Mouse (Mus musculus): Measurements from ENCODE around the gene Hmgxb4.

Hmgxb4 gene

DNA sequence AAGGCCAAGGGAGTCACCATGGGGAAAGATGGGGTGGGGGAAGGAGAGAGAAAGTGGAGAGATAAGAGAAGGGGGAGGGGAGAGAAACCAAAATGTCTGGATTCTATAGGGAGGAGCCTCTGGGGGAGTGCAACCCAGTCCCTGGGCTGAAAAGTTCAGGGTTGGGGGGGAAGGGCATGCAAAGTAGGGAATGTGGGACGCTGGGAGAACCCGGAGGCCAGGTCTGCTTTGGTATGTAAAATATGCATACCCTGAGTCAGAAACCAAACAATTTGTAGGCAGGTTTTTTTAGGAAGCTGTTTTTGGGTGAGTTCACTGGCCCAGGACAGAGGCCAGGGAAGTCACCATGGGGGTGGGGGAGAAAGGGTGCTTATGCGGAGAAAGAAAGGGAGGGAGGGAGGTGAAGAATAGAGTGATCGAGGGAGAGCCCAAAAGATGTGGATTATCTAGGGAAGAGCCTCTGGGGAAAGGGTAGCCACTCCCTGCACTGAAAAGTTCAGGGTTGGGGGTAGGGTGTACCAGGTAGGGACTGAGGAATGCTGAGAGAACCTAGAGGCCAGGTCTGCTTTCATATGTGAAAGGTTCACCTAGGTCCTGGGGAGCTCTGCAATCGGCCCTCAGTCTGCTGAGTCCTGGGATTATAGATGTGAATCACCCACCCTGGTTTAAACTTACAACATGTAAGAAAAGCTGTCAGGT lies 25.3 kb downstream of the Hmgxb4 start:
- peak; percentile 62 for DNase-seq

DNA sequence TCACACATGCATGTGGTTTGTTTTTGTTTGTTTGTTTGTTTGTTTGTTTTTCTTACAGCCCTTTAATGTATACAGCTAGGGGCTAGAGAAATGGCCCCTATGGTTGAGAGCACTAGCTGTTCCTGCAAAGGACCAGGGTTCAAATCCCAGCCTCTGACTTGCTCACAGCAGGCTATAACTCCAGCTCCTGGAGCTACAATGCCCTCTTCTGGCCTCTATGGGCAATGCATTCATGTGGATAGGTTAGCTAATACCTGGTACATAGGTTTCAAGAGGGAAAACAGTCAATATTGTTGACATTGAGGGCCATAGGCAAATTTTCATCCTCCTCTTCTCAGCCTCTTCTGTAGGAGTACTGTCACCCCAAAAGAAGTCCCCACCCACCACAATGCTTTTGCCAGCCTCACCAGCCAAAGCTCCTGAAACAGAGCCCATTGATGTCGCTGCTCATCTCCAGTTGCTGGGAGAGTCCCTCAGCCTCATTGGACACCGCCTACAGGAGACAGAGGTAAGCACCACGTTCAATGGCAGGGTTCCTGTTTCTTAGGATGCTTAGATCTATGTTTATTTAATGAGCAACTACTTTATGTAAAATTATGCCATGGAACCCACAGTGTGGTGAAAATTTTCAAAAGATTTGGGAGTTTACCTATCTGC lies 30.6 kb downstream of the Hmgxb4 start:
- DNase-seq = no peak

DNA sequence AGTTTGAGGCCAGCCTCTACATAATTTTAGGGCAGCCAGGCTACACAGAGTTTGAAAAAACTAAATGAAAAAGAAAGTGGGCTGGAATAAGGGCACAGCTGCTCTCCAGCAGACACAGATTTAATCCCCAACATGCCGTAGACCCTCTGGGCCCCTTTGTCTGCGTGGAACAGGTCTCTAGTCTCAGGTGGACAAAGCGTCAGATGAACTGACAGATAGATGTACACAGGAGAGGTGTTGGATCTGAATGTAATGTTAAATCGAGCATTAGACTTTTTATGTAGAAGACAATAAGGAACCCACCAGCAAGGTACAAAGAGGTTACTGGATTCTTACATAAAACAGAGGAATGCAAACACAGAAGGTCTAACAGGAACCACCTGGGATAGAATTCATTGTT lies 32.7 kb downstream of the Hmgxb4 start:
- no peak for DNase-seq

- no peak for DNase-seq
These were observed 37.4 kb downstream of the Hmgxb4 start for GRCm38 (mm10) chr8:75030453-75031024.

- DNase-seq = no peak
These were observed 39.8 kb downstream of the Hmgxb4 start for GRCm38 (mm10) chr8:75032961-75033360.

DNA sequence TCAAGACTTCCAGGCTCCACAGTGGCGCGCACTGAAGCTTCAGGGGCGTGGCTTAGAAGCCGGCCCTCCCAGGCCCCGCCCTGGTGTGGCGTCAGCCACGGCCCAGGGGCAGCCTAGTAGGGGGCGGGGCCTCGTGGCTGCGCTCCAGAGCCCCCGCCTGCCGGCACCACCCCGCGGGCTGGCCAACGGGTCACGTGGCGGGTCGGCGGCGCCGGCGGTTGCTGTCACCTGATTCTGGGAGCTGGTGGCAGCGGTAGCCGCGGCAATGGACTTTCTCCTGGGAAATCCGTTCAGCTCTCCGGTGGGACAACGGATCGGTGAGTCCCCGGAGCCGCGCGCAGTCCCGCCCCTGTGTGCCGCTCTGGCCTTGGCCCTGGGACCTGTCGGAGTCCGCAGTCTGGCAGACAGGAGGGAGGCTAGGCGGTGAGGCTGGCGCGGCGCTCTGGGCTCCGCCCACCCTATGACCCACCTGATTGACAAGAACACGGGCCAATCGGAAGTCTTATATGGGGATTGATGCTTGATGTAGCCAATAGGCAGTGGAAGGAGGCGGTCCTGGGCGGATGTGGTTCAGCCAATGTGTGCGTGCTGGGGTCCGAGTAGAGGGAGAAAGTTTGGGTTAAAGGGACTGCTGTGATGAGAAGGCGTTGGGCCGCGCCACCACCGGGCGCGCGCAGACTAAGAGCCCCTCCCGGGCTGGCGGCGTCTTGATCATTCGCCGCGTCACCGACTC lies 40.5 kb downstream of the Hmgxb4 start, which contains the start of gene Tom1:
Gene Tom1, plus strand, starts transcription at position 195 of the 733 bp plus-strand sequence.
- peak; percentile 98 for DNase-seq

GRCm38 (mm10) chr8:75034285-75034684 lies 41.1 kb downstream of the Hmgxb4 start:
- no peak for DNase-seq

- no peak for DNase-seq
These were observed 42.5 kb downstream of the Hmgxb4 start for GRCm38 (mm10) chr8:75035640-75036039.

DNA sequence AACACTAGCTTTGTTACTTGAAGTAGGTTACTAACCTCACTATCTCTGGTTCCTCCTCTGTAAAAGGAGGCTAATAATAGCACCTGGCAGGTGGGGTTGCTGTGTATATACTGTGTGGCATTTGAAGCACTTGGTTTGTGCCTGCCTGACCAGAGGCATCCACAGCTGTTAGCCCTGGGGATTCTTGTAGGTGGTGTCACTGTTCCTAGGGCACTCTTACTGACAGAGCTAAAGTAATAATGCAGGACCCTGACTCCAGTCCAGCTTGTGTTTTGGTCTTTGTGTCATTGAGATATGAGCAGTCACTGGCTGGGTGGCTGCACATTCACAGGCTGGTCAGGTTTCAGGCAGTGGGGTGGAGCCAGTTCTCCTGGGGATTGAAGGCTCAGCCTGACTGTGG lies 45.3 kb downstream of the Hmgxb4 start:
- DNase-seq = peak; percentile 37

DNA sequence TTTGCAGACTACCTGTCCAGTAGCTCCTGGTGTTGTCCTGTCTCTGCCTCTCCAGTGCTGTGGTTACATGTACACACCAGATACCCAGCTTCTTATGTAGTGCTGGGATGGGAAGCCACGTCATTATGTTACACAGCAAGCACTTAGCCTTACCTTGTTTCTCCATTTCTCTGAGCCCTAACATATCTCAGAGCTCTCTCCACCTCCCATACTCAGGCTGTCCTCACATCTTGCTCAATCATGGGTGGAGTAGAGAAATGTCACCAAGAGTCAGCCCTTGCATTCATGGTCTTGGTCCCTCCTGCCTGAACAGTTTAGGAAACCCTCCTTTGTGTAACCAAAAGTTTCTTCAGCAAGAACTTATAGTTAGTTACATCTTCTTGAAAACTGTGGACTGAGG lies 46.6 kb downstream of the Hmgxb4 start:
- no peak for DNase-seq

- DNase-seq = no peak
These were observed 49.0 kb downstream of the Hmgxb4 start for GRCm38 (mm10) chr8:75042171-75042570.

- DNase-seq = no peak
These were observed 49.8 kb downstream of the Hmgxb4 start for GRCm38 (mm10) chr8:75042974-75043373.

DNA sequence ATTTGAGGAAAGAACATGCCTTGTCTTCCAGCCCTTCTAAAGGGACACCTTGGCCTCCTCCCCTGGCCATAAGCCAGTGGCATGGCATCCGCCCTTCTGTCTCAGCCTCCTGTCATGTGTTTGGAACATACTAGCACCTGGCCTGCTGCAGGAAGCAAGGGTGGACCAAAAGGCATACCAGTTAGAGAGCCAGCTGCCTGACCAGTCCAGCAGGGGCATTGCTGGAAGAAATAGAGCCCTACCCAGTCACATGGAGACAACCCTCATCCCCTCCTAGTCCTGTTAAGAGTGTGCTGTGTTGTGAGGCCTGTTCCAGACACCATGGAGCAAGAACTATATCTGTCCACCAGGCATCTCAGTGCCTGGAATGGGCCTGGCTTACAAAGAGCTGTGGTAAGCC lies 53.1 kb downstream of the Hmgxb4 start:
- no peak for DNase-seq

DNA sequence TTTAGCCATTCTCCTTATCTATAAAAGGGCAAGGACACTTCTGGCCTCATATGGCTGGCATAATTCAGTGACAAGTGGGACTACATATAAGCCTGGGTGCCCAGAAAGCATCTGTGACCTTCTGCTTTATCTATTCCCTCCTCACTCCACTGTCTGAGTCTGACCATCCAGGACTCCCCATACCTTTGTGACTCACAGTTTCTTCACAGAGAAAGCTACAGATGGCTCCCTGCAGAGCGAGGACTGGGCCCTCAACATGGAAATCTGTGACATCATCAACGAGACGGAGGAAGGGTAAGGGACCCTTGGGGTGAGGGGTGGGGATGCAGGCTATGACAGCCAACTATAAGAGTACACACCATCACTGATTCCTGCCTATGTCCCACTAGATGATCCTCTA lies 54.6 kb downstream of the Hmgxb4 start:
- no peak for DNase-seq

DNA sequence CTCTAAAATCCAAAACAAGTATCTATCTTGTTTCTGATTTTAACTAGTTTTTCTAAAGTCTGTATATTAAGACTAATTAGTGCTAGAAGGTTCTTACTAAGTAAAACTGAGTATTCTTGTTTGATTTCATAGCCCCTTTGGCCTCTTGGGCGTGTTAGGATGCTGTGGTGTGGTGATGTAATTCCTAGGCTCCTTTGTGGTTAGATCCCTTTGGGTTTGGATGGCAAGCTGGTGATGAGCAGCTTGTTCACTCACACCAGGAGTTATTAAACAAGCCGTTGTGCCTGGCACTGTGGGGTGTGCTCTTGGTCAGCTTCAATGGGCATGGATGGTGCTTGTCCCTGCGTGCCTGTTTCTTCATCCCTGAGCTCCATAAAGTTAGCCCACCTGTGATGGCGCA lies 60.2 kb downstream of the Hmgxb4 start:
- DNase-seq = no peak

DNA sequence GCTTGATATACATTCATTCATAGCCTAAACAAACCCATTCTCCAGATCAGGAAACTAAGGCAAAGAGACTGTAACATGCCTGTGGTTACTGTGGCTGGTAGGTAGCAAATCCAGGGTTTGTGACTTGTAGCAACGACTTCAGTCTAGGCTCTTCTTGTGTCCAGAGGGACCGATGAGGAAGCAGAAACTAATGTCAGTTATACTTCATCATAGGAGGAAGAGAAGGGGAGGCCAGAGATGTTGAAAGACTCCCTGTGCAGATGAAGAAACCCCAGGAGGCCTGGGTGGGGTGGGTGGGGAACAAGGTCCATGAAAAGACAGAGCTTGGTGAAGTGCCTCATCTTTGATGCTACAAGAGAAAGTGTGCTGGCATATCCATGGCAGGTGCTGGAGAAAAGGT lies 62.5 kb downstream of the Hmgxb4 start:
- DNase-seq = no peak

- no peak for DNase-seq
These were observed 66.9 kb downstream of the Hmgxb4 start for GRCm38 (mm10) chr8:75060022-75060421.

DNA sequence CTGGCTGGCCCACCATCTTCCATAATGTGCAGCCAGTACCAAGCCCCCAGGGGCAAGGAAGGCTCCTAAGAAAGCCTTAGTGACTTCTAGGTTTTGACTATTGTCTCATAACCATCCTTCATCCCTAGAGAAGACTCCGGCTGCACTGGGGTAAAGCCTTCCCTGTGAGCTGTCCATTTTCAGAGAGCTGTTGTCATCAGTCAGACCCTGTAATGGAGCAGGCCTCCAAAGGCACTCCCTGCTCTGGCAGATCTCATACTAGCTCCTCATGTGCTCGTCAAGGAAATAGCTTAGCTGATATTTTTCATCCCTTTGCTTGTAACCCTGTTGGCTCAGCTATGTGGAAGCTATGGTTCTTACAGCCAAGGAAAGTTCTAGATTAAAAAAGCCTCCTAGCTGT lies 67.7 kb downstream of the Hmgxb4 start:
- DNase-seq = no peak

GRCm38 (mm10) chr8:75063290-75063689 lies 70.1 kb downstream of the Hmgxb4 start:
- no peak for DNase-seq

GRCm38 (mm10) chr8:75064790-75065189 lies 71.6 kb downstream of the Hmgxb4 start:
- DNase-seq = no peak

DNA sequence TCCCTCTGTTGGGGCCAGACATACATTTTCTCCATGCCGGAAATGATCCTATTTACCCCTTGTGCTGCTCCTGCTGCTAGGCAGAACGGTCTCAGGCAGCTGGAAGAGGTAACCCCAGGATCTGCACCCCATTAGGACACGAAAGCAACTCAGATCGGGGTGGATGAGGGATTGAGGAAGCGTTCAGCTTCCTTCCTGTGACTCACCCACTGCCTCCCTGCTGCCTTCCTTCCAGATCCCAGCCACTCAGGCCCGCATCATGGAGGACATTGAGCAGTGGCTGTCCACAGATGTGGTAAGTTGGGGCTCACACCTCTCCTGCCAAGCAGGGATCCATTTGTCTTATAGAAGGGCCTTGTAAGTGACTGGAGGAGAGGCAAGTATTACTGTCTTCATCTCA lies 74.1 kb downstream of the Hmgxb4 start:
- DNase-seq = no peak

DNA sequence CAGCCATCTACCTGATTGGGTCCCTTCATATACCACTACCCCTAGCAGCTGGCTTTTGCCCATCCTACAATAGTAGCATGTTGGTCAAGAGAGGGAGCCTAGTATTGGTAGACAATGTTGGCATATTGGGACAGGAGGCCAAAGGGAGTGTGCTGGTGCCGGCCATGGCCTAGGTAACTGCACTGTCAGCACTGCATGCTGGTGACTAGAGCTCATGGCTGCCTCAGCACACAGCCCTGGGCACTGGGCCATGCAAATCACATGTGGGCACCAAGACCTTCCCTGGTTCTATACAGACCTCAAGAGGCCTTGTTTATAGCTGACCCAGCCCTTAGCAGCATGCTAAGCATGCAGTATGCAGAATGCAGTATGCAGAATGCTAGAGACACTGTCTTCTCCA lies 77.1 kb downstream of the Hmgxb4 start:
- DNase-seq = peak; percentile 29

DNA sequence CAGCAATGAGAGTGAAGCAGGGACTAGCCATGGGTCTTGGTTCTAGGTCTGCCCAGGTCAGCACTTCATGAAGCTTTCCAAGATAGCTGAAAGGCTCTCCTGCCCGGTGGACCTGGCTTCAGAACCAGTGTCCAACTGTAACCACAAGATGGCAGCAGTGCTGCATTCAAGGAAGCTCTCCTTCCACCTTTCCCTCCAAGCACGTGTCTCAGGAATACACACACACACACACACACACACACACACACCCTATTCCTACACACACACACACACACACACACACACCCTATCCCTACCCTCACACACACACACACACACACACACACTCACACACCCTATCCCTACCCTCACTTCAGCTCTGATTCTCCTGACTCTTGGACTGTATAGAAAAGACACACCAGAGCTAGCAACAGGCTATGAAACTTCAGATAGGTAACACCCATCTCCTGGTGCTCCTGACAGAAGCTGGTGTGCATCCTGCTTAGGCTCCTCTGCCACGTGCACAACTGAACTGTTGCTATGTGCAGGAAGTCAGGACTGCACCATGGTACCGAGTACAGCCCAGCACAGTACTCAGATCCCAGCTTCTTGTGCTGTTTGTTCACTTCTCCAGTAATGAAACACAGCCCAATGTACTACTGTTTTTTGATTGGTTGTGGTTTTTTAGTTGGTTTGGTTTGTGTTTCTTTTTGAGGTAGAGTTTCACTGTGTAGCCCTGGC lies 78.6 kb downstream of the Hmgxb4 start:
- peak; percentile 89 for DNase-seq

Measured in kidney, postnatal 14 days (tissue).